Mouse (Mus musculus): ENCODE measurements around the gene Snrnp200. TPM values are rescaled to one million over a fixed set of nuclear protein-coding genes. Genes with fewer than 3 reads are reported as not detected.
A peak's percentile ranks its signal among the peaks of the same experiment; 100 is the strongest.
"Not testable (repeated sequence)": the region's sequence is repeated elsewhere in the genome, so short reads cannot be mapped to it uniquely, and the experiment has no call there.

Gene Snrnp200
- 10 to 100 TPM; 33.0 to 34.6 TPM for total RNA-seq (2021)
- long read RNA-seq, experiment 1, full-length matches to known transcripts = 9 of 21 reads
- long read RNA-seq, experiment 1, partial matches to known transcripts = 12 of 21 reads
- long read RNA-seq, experiment 1, other reads (novel, unspliced or antisense) = 0 of 21 reads
- long read RNA-seq, experiment 2, full-length matches to known transcripts = 10 of 23 reads
- long read RNA-seq, experiment 2, partial matches to known transcripts = 13 of 23 reads
- long read RNA-seq, experiment 2, other reads (novel, unspliced or antisense) = 0 of 23 reads

- intact Hi-C loops (cut with DNase I; ENCODE audit: low total_unique reads) = no loop called here
- DNase-seq = peak; percentile 93
Measured at GRCm38 (mm10) chr2:127207547-127208451, at the start of gene Snrnp200, which contains the start of gene 1810024B03Rik. Gene Snrnp200, plus strand, starts transcription at chr2:127208386. Gene 1810024B03Rik, minus strand, starts transcription at chr2:127208280.

GRCm38 (mm10) chr2:127165675-127166074, 42.5 kb upstream of the Snrnp200 start:
- DNase-seq = no peak
- intact Hi-C loops (cut with DNase I; ENCODE audit: low total_unique reads) = loop anchor here (2.0 kb wide), 1 partner anchor 39 kb away; no protein-coding TSS in a partner anchor

- DNase-seq = not testable (repeated sequence)
Measured at GRCm38 (mm10) chr2:127166261-127166660, 41.9 kb upstream of the Snrnp200 start.

GRCm38 (mm10) chr2:127182598-127183381, 25.4 kb upstream of the Snrnp200 start:
- intact Hi-C loops (cut with DNase I; ENCODE audit: low total_unique reads) = no loop called here
- peak; percentile 72 for DNase-seq

More at GRCm38 (mm10) chr2:127166261-127166660, 41.9 kb upstream of the Snrnp200 start:
- intact Hi-C loops (cut with DNase I; ENCODE audit: low total_unique reads) = not testable (repeated sequence)

- DNase-seq = no peak
- intact Hi-C loops (cut with DNase I; ENCODE audit: low total_unique reads) = no loop called here
Measured at GRCm38 (mm10) chr2:127189574-127189973, 18.6 kb upstream of the Snrnp200 start.

GRCm38 (mm10) chr2:127204932-127205331, 3.3 kb upstream of the Snrnp200 start:
- peak; percentile 26 for DNase-seq
- intact Hi-C loops (cut with DNase I; ENCODE audit: low total_unique reads) = loop anchor here (2.0 kb wide), 1 partner anchor 40 kb away; no protein-coding TSS in a partner anchor

GRCm38 (mm10) chr2:127205936-127206335, 2.2 kb upstream of the Snrnp200 start:
- intact Hi-C loops (cut with DNase I; ENCODE audit: low total_unique reads) = loop anchor here (2.0 kb wide), 1 partner anchor 41 kb away; no protein-coding TSS in a partner anchor
- DNase-seq = not testable (repeated sequence)

GRCm38 (mm10) chr2:127206916-127207315, 1.3 kb upstream of the Snrnp200 start:
- no peak for DNase-seq
- intact Hi-C loops (cut with DNase I; ENCODE audit: low total_unique reads) = no loop called here

GRCm38 (mm10) chr2:127208452-127208769, 225 bp downstream of the Snrnp200 start:
- intact Hi-C loops (cut with DNase I; ENCODE audit: low total_unique reads) = no loop called here

GRCm38 (mm10) chr2:127210701-127211100, 2.5 kb downstream of the Snrnp200 start:
- intact Hi-C loops (cut with DNase I; ENCODE audit: low total_unique reads) = no loop called here

More at GRCm38 (mm10) chr2:127208452-127208769, 225 bp downstream of the Snrnp200 start:
- no peak for DNase-seq

GRCm38 (mm10) chr2:127217746-127218145, 9.6 kb downstream of the Snrnp200 start:
- DNase-seq = no peak
- intact Hi-C loops (cut with DNase I; ENCODE audit: low total_unique reads) = no loop called here

More at GRCm38 (mm10) chr2:127210701-127211100, 2.5 kb downstream of the Snrnp200 start:
- no peak for DNase-seq

- intact Hi-C loops (cut with DNase I; ENCODE audit: low total_unique reads) = loop anchor here (10.0 kb wide), 1 partner anchor 170 kb away; no protein-coding TSS in a partner anchor
- DNase-seq = no peak
Measured at GRCm38 (mm10) chr2:127225261-127225660, 17.1 kb downstream of the Snrnp200 start.

- intact Hi-C loops (cut with DNase I; ENCODE audit: low total_unique reads) = no loop called here
- no peak for DNase-seq
Measured at GRCm38 (mm10) chr2:127237897-127238610, 29.9 kb downstream of the Snrnp200 start.

- intact Hi-C loops (cut with DNase I; ENCODE audit: low total_unique reads) = loop anchor here (10.0 kb wide), 1 partner anchor 95 kb away; the partner anchor contains the start of genes Astl and Dusp2
- DNase-seq = no peak
Measured at GRCm38 (mm10) chr2:127240065-127240464, 31.9 kb downstream of the Snrnp200 start.

GRCm38 (mm10) chr2:127247592-127248333, 39.6 kb downstream of the Snrnp200 start, which contains the start of the genes Ciao1 and Tmem127:
Gene Ciao1, minus strand, starts transcription at chr2:127247816.
Gene Tmem127, plus strand, starts transcription at chr2:127247908.
- intact Hi-C loops (cut with DNase I; ENCODE audit: low total_unique reads) = loop anchor here (10.0 kb wide), 1 partner anchor 87 kb away; the partner anchor contains the start of genes Astl and Dusp2
- peak; percentile 99 for DNase-seq

- peak; percentile 59 for DNase-seq
- intact Hi-C loops (cut with DNase I; ENCODE audit: low total_unique reads) = loop anchor here (10.0 kb wide), 1 partner anchor 86 kb away; the partner anchor contains the start of genes Astl and Dusp2
Measured at GRCm38 (mm10) chr2:127248334-127249004, 40.3 kb downstream of the Snrnp200 start.

Data from gastrocnemius, postnatal 14 days (tissue).